In the genomic region with DNA sequence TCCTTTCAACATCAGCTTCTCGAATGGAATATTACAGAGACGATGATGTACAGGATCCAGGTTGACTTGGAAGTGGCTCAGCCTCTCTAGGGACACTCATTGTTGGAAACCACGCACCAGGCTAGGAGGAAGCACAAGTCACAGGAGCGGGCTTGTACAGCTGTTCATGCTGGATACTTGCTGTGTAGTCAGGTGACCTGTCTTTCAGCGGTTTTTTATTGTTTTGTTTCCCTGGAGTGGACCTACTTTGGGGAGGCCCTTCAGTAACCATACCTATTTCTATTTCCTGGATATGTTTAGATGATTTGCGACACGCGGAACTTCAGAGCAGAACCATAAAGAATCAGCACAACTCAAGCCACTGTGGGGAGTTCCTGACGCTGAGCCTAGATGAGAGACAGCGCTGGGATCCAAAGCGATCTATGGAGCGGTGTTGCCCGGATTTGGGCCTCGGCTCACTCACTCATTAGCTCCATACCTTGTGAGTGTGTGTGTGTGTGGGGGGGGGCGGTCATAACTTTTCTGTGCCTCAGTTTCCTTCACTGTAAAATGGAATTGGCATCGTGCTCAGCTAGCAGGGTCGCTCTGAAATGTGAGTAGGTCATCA, we compare ENCODE assay signal across 8 mouse cellular contexts. TPM values are rescaled to one million over a fixed set of nuclear protein-coding genes. Genes with fewer than 3 reads are reported as not detected.
DNase-seq lines count a peak whose midpoint lies in the region; ATAC-seq and TF ChIP-seq lines count a peak whose summit lies in the region.

No protein-coding gene starts in this region.

- 0 out of 2 replicates have a peak, but pooled peaks cover 3% of the 10 kb centered on the region for H3K36me3 ChIP-seq in hindbrain, embryonic 12.5 days
- no peaks in the 10 kb centered on the region for H3K36me3 ChIP-seq in lung, postnatal 0 days (ENCODE audit: insufficient read depth, low read length)

- H3K4me1 ChIP-seq in hindbrain, embryonic 12.5 days = peaks cover 26% of the 10 kb centered on the region
- H3K4me1 ChIP-seq in lung, postnatal 0 days (ENCODE audit: insufficient read depth, low read depth, low read length) = 0 out of 2 replicates have a peak, but pooled peaks cover 6% of the 10 kb centered on the region

- no peak for DNase-seq in left cerebral cortex, adult 2 months (ENCODE audit: extremely low spot score in 1 of 2, low spot score in 2 of 2)
- no peak for DNase-seq in left cerebral cortex, postnatal 4 days
- peak; percentile 48 for DNase-seq in c-Kit-negative CD71-positive TER-119-positive erythroid progenitor cells, embryonic 14.5 days (ENCODE audit: low read depth, low spot score)
- peak; percentile 33 for DNase-seq in lung, postnatal 0 days (ENCODE audit: low spot score)
- DNase-seq in retina, embryonic 14.5 days (ENCODE audit: low spot score) = no peak
- DNase-seq in cerebellum, postnatal 25 days = no peak
- no peak for DNase-seq in T-cell, adult 2 months (ENCODE audit: low spot score)

- no peak for TF ChIP-seq CTCF in left cerebral cortex, adult 2 months (IDR thresholded peaks at IDR 0.05)
- TF ChIP-seq CTCF in lung, postnatal 0 days (IDR thresholded peaks at IDR 0.05) = no peak

- 0 out of 2 replicates have a peak, but pooled peaks cover 7% of the 10 kb centered on the region for H3K27me3 ChIP-seq in hindbrain, embryonic 12.5 days
- H3K27me3 ChIP-seq in lung, postnatal 0 days (replicated peaks; ENCODE audit: insufficient read depth, low read length) = no peaks in the 10 kb centered on the region

- peak overlapping the region; percentile 80 for H3K4me2 ChIP-seq in hindbrain, embryonic 12.5 days (replicated peaks)
- peak overlapping the region; percentile 86 for H3K4me2 ChIP-seq in lung, postnatal 0 days (replicated peaks; ENCODE audit: low read depth, low read length)

- H3K9ac ChIP-seq in hindbrain, embryonic 12.5 days = peak overlapping the region; percentile 81
- H3K9ac ChIP-seq in lung, postnatal 0 days (replicated peaks; ENCODE audit: low read depth) = no peak overlapping the region

- peak; percentile 11 for ATAC-seq in hindbrain, embryonic 12.5 days (ENCODE audit: low FRiP score)
- ATAC-seq in lung, postnatal 0 days = peak; percentile 22

- peak overlapping the region; percentile 99 for H3K27ac ChIP-seq in left cerebral cortex, adult 2 months
- no peak overlapping the region for H3K27ac ChIP-seq in hindbrain, embryonic 12.5 days
- no peak overlapping the region for H3K27ac ChIP-seq in lung, postnatal 0 days (ENCODE audit: low read length)

- no peak for TF ChIP-seq EP300 in lung, postnatal 0 days (IDR thresholded peaks at IDR 0.05)

- WGBS in hindbrain, embryonic 12.5 days = 16% methylated on average over 17 of the region's 17 CpGs
- WGBS in lung, postnatal 0 days = 19% methylated on average over 17 of the region's 17 CpGs

- peak overlapping the region; percentile 84 for H3K4me3 ChIP-seq in left cerebral cortex, adult 2 months
- peak overlapping the region; percentile 68 for H3K4me3 ChIP-seq in hindbrain, embryonic 12.5 days
- H3K4me3 ChIP-seq in lung, postnatal 0 days (ENCODE audit: low read depth, low read length) = peak overlapping the region; percentile 58; the same call in 1 of the 2 replicates

- intact Hi-C loops in left cerebral cortex, adult 2 months (cut with DNase I) = loop anchor here (5.0 kb wide), 1 partner anchor 78 kb away; no protein-coding TSS in a partner anchor
- intact Hi-C loops in left cerebral cortex, postnatal 4 days (cut with DNase I) = no loop called here

- no peaks in the 10 kb centered on the region for H3K9me3 ChIP-seq in hindbrain, embryonic 12.5 days (replicated peaks)
- H3K9me3 ChIP-seq in lung, postnatal 0 days (ENCODE audit: low read length) = no peaks in the 10 kb centered on the region

RNA-seq across cellular contexts. Expression of a gene that starts 0.5 kb away (rescaled TPM):
- total RNA-seq in left cerebral cortex, adult 2 months (2021) = 100 to 1,000 TPM in 1 of 2 experiments, 10 to 100 TPM in 1; 98.3 to 114 TPM
- total RNA-seq in left cerebral cortex, postnatal 4 days (2021) = 10 to 100 TPM; 17.7 to 18.8 TPM
- 13.8 and 15.3 TPM in 2 replicates for polyA plus RNA-seq in hindbrain, embryonic 12.5 days (2016; fragmentation: Nextera tagmentation; extraction: Ambion mirVana)
- polyA plus RNA-seq in lung, postnatal 0 days (2015; fragmentation: Nextera tagmentation; extraction: Ambion mirVana) = 8.9 and 9.4 TPM in 2 replicates

RNA-seq across cellular contexts. Expression of a gene that starts 23.5 kb away (rescaled TPM):
- 10 to 100 TPM; 18.7 to 23.9 TPM for total RNA-seq in left cerebral cortex, adult 2 months (2021)
- total RNA-seq in left cerebral cortex, postnatal 4 days (2021) = 10 to 100 TPM; 20.0 to 25.2 TPM
- 26.8 and 28.3 TPM in 2 replicates for polyA plus RNA-seq in hindbrain, embryonic 12.5 days (2016; fragmentation: Nextera tagmentation; extraction: Ambion mirVana)
- polyA plus RNA-seq in lung, postnatal 0 days (2015; fragmentation: Nextera tagmentation; extraction: Ambion mirVana) = not detected in 2 replicates

RNA-seq across cellular contexts. Expression of a gene that starts 38.5 kb away (rescaled TPM):
- 1 to 10 TPM; 1.6 to 2.4 TPM for total RNA-seq in left cerebral cortex, adult 2 months (2021)
- 1 to 10 TPM in 1 of 2 experiments, under 1 TPM in 1; 0.54 to 1.1 TPM for total RNA-seq in left cerebral cortex, postnatal 4 days (2021)
- 8.8 and 9.9 TPM in 2 replicates for polyA plus RNA-seq in hindbrain, embryonic 12.5 days (2016; fragmentation: Nextera tagmentation; extraction: Ambion mirVana)
- 2.0 and 3.6 TPM in 2 replicates for polyA plus RNA-seq in lung, postnatal 0 days (2015; fragmentation: Nextera tagmentation; extraction: Ambion mirVana)

Comparison
In these comparisons a context has a peak if more than half of its experiments do, and no peak if none do; other contexts are left out.
1. RNA of a gene that starts 0.5 kb away (total RNA-seq): 98.3 to 114 TPM in left cerebral cortex, adult 2 months; 17.7 to 18.8 TPM in left cerebral cortex, postnatal 4 days; every median in the first group is over 4 times any median in the second.
2. DNase-seq: peak in c-Kit-negative CD71-positive TER-119-positive erythroid progenitor cells, embryonic 14.5 days (single experiment) and lung, postnatal 0 days (single experiment); none in left cerebral cortex, adult 2 months (0 of 2), left cerebral cortex, postnatal 4 days (single experiment), retina, embryonic 14.5 days (single experiment), cerebellum, postnatal 25 days (0 of 2) and T-cell, adult 2 months (single experiment).
3. Peak in every context shown above with its lines, with median percentiles within 50 percentile points of each other: H3K4me3 ChIP-seq.